Mouse (Mus musculus): ENCODE results near the gene Commd9.

DNA sequence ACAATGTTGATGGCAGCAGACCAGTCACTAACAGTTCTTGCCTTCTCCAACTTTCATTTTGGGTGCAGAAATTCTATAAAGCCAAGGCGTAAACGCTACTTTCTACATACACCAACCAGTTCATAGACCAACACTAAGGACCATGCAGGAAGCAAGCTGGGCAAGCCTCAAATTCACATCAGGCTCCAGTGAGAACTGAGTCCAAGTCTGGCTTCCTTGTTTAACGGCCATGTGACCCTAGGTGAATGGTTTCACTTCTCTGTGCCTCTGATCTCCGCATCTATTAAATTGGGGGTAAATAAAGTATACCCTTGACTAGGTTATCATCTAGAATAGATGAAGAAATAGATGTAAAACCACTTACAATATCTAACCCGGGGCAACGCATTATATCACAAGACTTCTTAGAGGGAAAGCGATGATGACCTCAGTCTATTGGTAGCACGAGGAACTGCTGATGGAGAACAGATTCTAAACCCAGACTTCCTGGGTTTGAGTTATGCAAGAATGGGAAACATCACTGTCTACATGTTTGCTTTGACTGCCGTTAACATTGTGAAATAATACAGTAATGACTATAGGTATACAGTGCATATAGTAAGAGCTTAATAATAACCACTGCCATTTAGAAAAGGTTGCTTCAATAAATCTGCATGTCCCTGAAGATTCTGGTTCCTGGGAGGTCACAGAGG, 4.4 kb upstream of the Commd9 start:
- TF ChIP-seq CTCF (IDR thresholded peaks at IDR 0.05; ENCODE audit: borderline replicate concordance, insufficient read depth, low read depth, low read length): no peak
- TF ChIP-seq POLR2A (IDR thresholded peaks at IDR 0.05; ENCODE audit: borderline replicate concordance, insufficient read depth, low read length): no peak
